Mouse (Mus musculus): ENCODE data around the gene Foxa1. TPM values are rescaled to one million over a fixed set of nuclear protein-coding genes. Genes with fewer than 3 reads are reported as not detected.

Gene Foxa1
- 7.9 and 8.2 TPM in 2 replicates for polyA plus RNA-seq (2015; fragmentation: Nextera tagmentation; extraction: Ambion mirVana)

DNA sequence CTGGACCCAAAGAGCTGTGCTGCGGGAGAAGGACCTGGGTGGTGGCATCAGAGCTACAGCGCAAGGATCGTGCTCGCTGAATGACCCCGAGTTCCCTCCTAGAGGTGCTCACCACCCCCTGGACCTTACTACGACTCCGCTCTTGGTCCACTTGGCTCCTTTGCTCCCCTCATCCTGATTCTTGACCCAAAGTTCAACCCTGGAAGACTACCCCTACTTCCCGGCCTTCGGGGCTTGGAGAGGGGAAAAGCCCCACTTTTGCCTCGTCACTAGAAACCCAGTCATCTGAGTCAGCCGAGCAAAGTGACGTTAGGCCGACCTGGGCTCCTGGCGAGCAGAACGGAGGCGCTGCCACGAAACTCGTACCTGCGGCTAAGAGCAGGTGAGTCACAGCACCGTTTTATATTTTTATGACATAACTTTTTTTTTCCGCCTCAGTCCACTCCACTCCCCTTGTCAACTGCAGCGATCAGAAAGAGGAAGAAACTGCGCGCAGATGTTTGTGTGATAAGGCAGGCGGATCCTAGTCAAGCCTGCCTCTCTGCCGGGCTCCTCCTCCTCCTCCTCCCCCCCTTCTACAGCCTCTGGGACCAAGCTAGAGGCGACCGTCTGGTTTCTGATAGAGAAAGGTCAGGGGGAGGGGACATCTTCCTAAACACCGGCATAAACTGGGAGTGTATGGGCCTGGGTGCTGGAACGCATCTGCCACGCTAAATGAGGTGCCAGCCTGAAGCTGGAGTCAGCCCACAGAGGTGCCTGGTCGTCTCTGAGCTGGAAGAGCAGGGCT is at the start of gene Foxa1:
TSS of gene Foxa1 (minus strand) at position 502 of the 787 bp plus-strand sequence.
- DNase-seq (ENCODE audit: low spot score) = peak; percentile 88
- Histone ChIP-seq H3K4me3 (ENCODE audit: low read depth, low read length) (peak within 1 kb of the TSS; percentile 54), H3K27ac (ENCODE audit: low read length) (peak within 1 kb of the TSS; percentile 91), H3K9ac (replicated peaks; ENCODE audit: low read depth) (peak within 1 kb of the TSS; percentile 61), H3K9me3 (ENCODE audit: low read length) (no peaks in the 10 kb centered on the region), H3K4me1 (ENCODE audit: insufficient read depth, low read depth, low read length) (peaks cover 6% of the 10 kb centered on the region; the same call in 1 of the 2 replicates), H3K27me3 (replicated peaks; ENCODE audit: insufficient read depth, low read length) (peaks cover 47% of the 10 kb centered on the region), H3K4me2 (replicated peaks; ENCODE audit: low read depth, low read length) (peak within 1 kb of the TSS; percentile 73), H3K36me3 (ENCODE audit: insufficient read depth, low read length) (no peaks in the 10 kb centered on the region)
- WGBS = under 1% methylated on average over 31 of the region's 32 CpGs
- peak; percentile 54 for ATAC-seq
- no peak for TF ChIP-seq CTCF (IDR thresholded peaks at IDR 0.05)
- no peak for TF ChIP-seq EP300 (IDR thresholded peaks at IDR 0.05)

DNA sequence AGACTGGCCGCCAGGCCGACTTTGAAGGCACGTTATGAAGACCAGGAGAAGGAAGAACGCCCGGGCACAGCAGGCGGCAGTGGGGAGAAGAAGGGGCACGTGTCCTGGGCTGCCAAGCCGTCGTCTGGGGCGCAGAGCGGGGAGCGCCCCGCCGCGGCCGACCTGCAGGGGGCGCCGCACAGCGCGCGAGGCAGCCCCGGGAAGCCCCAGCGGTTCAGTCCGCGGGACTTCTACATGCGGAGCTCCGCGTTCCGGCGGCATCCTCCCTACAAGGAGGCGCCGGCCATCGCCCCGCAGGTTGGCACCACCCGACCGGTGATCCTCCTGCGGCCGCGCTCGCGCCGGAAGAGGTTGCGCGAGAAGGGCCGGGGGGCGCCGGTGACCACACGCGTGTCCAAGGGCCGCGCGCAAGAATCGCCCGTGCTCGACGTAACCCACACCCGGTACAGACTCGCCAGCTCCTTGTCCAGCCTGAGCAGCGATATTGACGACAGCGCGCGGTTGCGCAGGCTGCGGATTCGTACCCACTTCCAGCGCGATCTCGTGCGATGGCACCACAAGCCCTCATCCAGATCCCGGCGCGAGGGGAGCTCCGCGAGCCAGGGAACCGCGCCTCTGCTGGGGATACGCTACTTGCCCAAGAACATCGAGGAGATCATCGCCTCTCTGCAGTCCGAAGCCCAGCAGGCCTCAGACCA is 29.4 kb upstream of the Foxa1 start:
- no peak overlapping the region for H3K9ac ChIP-seq (replicated peaks; ENCODE audit: low read depth)
- H3K27me3 ChIP-seq (replicated peaks; ENCODE audit: insufficient read depth, low read length) = peaks cover 9% of the 10 kb centered on the region; the same call in 1 of the 2 replicates
- WGBS = 5% methylated on average over 77 of the region's 81 CpGs
- H3K9me3 ChIP-seq (ENCODE audit: low read length) = no peaks in the 10 kb centered on the region
- H3K27ac ChIP-seq (ENCODE audit: low read length) = no peak overlapping the region
- H3K4me3 ChIP-seq (ENCODE audit: low read depth, low read length) = peak overlapping the region; percentile 34
- TF ChIP-seq CTCF (IDR thresholded peaks at IDR 0.05) (peak; percentile 69), EP300 (IDR thresholded peaks at IDR 0.05) (no peak)
- H3K4me1 ChIP-seq (ENCODE audit: insufficient read depth, low read depth, low read length) = no peaks in the 10 kb centered on the region
- no peaks in the 10 kb centered on the region for H3K36me3 ChIP-seq (ENCODE audit: insufficient read depth, low read length)
- DNase-seq (ENCODE audit: low spot score) = peak; percentile 67
- ATAC-seq = peak; percentile 96
- H3K4me2 ChIP-seq (replicated peaks; ENCODE audit: low read depth, low read length) = peak overlapping the region; percentile 65

DNA sequence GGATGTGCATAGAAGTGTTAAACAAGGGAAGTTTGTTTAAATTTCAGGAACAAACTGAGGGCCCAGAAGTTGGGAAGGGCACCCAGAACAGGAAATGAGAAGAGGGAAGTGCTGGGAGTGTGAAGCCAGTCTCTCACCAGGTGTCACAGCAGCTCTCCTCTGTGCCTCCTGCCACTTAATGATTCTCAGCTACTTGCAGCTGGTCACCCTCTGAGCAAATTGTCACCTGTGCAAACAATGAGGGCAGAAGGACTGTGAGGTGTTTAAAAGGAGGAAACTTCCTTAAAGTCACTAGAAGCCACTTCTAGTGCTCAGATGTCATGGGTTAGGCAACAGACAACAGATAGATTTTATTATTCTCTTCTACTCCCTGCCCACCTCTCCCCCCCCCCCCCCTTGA is 25.7 kb upstream of the Foxa1 start:
- Histone ChIP-seq H3K9ac (replicated peaks; ENCODE audit: low read depth) (no peak overlapping the region), H3K4me1 (ENCODE audit: insufficient read depth, low read depth, low read length) (no peaks in the 10 kb centered on the region), H3K27ac (ENCODE audit: low read length) (no peak overlapping the region), H3K36me3 (ENCODE audit: insufficient read depth, low read length) (no peaks in the 10 kb centered on the region), H3K4me2 (replicated peaks; ENCODE audit: low read depth, low read length) (no peak overlapping the region), H3K27me3 (replicated peaks; ENCODE audit: insufficient read depth, low read length) (peaks cover 9% of the 10 kb centered on the region; the same call in 1 of the 2 replicates), H3K4me3 (ENCODE audit: low read depth, low read length) (no peak overlapping the region), H3K9me3 (ENCODE audit: low read length) (no peaks in the 10 kb centered on the region)
- DNase-seq (ENCODE audit: low spot score) = no peak
- no peak for TF ChIP-seq EP300 (IDR thresholded peaks at IDR 0.05)
- TF ChIP-seq CTCF (IDR thresholded peaks at IDR 0.05) = no peak
- no peak for ATAC-seq

DNA sequence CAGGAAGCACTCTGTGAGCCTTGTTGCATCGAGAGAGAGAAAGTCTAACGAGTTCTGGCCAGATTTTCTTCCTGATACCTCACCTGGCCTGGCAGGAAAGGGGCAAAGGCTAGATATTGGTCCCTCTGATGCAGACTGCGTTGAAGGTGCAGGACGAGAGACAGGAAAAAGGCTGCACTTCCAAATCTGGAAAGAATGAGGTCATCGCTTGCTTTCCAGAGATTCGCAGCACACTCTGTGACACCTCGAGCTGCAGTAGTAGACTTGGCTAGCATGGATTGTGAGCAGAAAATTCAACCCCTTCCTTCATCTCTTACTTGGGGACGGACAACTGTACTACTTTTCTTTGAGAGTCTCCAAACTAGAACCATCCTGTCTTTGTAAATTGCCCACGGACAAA is 25.1 kb upstream of the Foxa1 start:
- DNase-seq (ENCODE audit: low spot score) (no peak), ATAC-seq (no peak)
- Histone ChIP-seq H3K4me2 (replicated peaks; ENCODE audit: low read depth, low read length) (no peak overlapping the region), H3K27me3 (replicated peaks; ENCODE audit: insufficient read depth, low read length) (peaks cover 9% of the 10 kb centered on the region; the same call in 1 of the 2 replicates), H3K9me3 (ENCODE audit: low read length) (no peaks in the 10 kb centered on the region), H3K36me3 (ENCODE audit: insufficient read depth, low read length) (no peaks in the 10 kb centered on the region), H3K4me1 (ENCODE audit: insufficient read depth, low read depth, low read length) (no peaks in the 10 kb centered on the region), H3K27ac (ENCODE audit: low read length) (no peak overlapping the region), H3K4me3 (ENCODE audit: low read depth, low read length) (no peak overlapping the region), H3K9ac (replicated peaks; ENCODE audit: low read depth) (no peak overlapping the region)
- TF ChIP-seq CTCF (IDR thresholded peaks at IDR 0.05) (no peak), EP300 (IDR thresholded peaks at IDR 0.05) (no peak)
- 16% methylated on average over 9 of the region's 9 CpGs for WGBS

DNA sequence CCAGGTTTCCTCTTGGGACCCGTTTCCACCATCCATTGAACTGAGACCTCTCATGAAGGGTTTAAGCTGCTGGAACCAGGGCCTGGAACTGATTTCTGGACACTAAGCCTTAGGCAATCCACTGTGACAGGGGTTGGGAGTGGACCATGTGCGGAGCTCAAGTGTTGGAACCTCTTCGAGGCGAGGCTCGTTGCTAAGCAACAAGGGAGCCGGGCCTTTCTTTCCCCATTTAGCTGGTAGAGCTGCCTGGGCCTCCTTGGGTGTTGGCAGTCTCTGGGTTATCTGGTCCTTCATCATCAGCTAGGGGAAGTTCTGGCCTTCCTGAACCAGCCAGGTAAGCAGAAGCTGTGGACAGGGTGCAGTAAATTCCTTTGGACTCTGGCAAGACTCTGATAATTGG is 17.2 kb upstream of the Foxa1 start, which contains the start of gene Ttc6:
TSS of gene Ttc6 (plus strand) at position 205 of the 400 bp plus-strand sequence.
- no peak for TF ChIP-seq CTCF (IDR thresholded peaks at IDR 0.05)
- TF ChIP-seq EP300 (IDR thresholded peaks at IDR 0.05) = no peak
- H3K9ac ChIP-seq (replicated peaks; ENCODE audit: low read depth) = no peak within 1 kb of the TSS
- H3K36me3 ChIP-seq (ENCODE audit: insufficient read depth, low read length) = no peaks in the 10 kb centered on the region
- DNase-seq (ENCODE audit: low spot score) = no peak
- H3K27me3 ChIP-seq (replicated peaks; ENCODE audit: insufficient read depth, low read length) = no peaks in the 10 kb centered on the region
- no peak for ATAC-seq
- no peaks in the 10 kb centered on the region for H3K9me3 ChIP-seq (ENCODE audit: low read length)
- H3K4me2 ChIP-seq (replicated peaks; ENCODE audit: low read depth, low read length) = no peak within 1 kb of the TSS
- 61% methylated on average over 6 of the region's 6 CpGs for WGBS
- H3K27ac ChIP-seq (ENCODE audit: low read length) = no peak within 1 kb of the TSS
- no peaks in the 10 kb centered on the region for H3K4me1 ChIP-seq (ENCODE audit: insufficient read depth, low read depth, low read length)
- H3K4me3 ChIP-seq (ENCODE audit: low read depth, low read length) = no peak within 1 kb of the TSS

DNA sequence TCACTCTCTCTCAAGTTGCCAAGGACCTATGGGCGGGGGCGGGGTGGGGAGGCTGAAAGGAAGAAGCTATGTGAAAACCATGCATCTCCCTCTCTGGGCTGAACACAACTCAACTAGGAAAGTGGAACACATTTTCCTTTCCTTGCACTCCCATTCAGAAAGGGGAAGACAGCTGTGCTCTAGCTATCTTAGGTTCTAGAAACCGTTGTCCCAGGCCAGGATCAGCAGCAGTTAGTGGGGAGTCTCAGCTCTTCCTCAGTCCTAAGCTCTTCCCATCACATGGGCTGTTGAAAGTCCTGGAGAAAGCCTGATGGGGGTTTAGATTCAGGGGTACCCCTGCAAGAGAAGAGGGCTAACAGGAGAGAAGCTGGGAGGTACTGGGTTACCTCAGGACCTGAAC is 7.4 kb upstream of the Foxa1 start:
- H3K4me2 ChIP-seq (replicated peaks; ENCODE audit: low read depth, low read length) = no peak overlapping the region
- no peaks in the 10 kb centered on the region for H3K9me3 ChIP-seq (ENCODE audit: low read length)
- ATAC-seq (no peak), DNase-seq (ENCODE audit: low spot score) (no peak)
- H3K4me3 ChIP-seq (ENCODE audit: low read depth, low read length) = no peak overlapping the region
- H3K27me3 ChIP-seq (replicated peaks; ENCODE audit: insufficient read depth, low read length) = peaks cover 11% of the 10 kb centered on the region
- 50% methylated on average over 3 of the region's 3 CpGs for WGBS
- H3K27ac ChIP-seq (ENCODE audit: low read length) = no peak overlapping the region
- TF ChIP-seq EP300 (IDR thresholded peaks at IDR 0.05) (no peak), CTCF (IDR thresholded peaks at IDR 0.05) (no peak)
- H3K36me3 ChIP-seq (ENCODE audit: insufficient read depth, low read length) = no peaks in the 10 kb centered on the region
- no peaks in the 10 kb centered on the region for H3K4me1 ChIP-seq (ENCODE audit: insufficient read depth, low read depth, low read length)
- H3K9ac ChIP-seq (replicated peaks; ENCODE audit: low read depth) = no peak overlapping the region
